Mouse (Mus musculus) thymus, adult 2 months (tissue): ENCODE data around the gene Tmem100. TPM values are rescaled to one million over a fixed set of nuclear protein-coding genes. Genes with fewer than 3 reads are reported as not detected.

Experiments
- DNase-seq: peaks from one replicate; pipeline ENCODE4 v3.0.0; 2021
- H3K27ac ChIP-seq: fragments of 200-500 bp; 2 replicates; pipeline ENCODE4 v1.5.1; 2012; ENCODE audit warnings: low read length, control low read depth; ENCODE audit not compliant: control insufficient read depth, insufficient read depth
- H3K27me3 ChIP-seq: fragments of 200-500 bp; 2 replicates; pipeline ENCODE4 v1.6.1; 2012; ENCODE audit warnings: mild to moderate bottlenecking, low read length, moderate library complexity, mixed read lengths; ENCODE audit not compliant: control insufficient read depth, insufficient read depth
- H3K36me3 ChIP-seq: fragments of 200-500 bp; 2 replicates; pipeline ENCODE4 v1.6.1; 2012; ENCODE audit warnings: mild to moderate bottlenecking, low read length, moderate library complexity; ENCODE audit not compliant: control insufficient read depth, insufficient read depth
- H3K4me1 ChIP-seq: fragments of 200-500 bp; replicated peaks from 2 replicates; pipeline ENCODE4 v1.6.1; 2012; ENCODE audit warnings: low read length; ENCODE audit not compliant: control insufficient read depth, insufficient read depth
- H3K4me3 ChIP-seq: fragments of 200-500 bp; 2 replicates; pipeline ENCODE4 v1.5.1; 2012; ENCODE audit warnings: mild to moderate bottlenecking, low read length, control low read depth, moderate library complexity; ENCODE audit not compliant: control insufficient read depth, insufficient read depth
- CTCF ChIP-seq: fragments of 200-500 bp; IDR thresholded peaks from 2 replicates; pipeline ENCODE4 v1.5.1; 2012; ENCODE audit warnings: mild to moderate bottlenecking, control low read depth, low read length, moderate library complexity, borderline replicate concordance; ENCODE audit not compliant: control insufficient read depth, poor library complexity, insufficient read depth; ENCODE audit errors: extremely low read depth
- POLR2A ChIP-seq: fragments of 200-500 bp; IDR thresholded peaks from 2 replicates; pipeline ENCODE4 v1.6.1; 2012; ENCODE audit warnings: mild to moderate bottlenecking, low read length, control low read depth, moderate library complexity; ENCODE audit not compliant: control insufficient read depth, poor library complexity, insufficient read depth; ENCODE audit errors: extremely low read depth
- WGBS: fragments of 180-500 bp; shearing (Covaris S2); methylation state at CpG from one replicate; pipeline ENCODE4 v1.1.7; 2018; 5-methylcytosine and 5-hydroxymethylcytosine counted together
- polyA plus RNA-seq: library from polyadenylated mRNA; depleted of rRNA; stranded (reverse); fragments of >200 nt; gene quantifications from 2 replicates; pipeline ENCODE4 v1.2.3, GENCODE M21; 2012; rRNA removed

Gene Tmem100
- 0.52 and 1.6 TPM in 2 replicates for polyA plus RNA-seq

- Histone ChIP-seq H3K4me3 (no peak within 1 kb of the TSS; the same call in 1 of the 2 replicates), H3K27me3 (peaks cover 2% of the 10 kb centered on the region; the same call in 1 of the 2 replicates), H3K4me1 (peaks cover 7% of the 10 kb centered on the region), H3K36me3 (no peaks in the 10 kb centered on the region), H3K27ac (no peak within 1 kb of the TSS)
- TF ChIP-seq POLR2A (no peak), CTCF (no peak)
- DNase-seq: no peak
- WGBS: 30% methylated on average over 13 of the region's 13 CpGs
Observed at GRCm38 (mm10) chr11:90029841-90030398, at the start of gene Tmem100. Gene Tmem100 (plus strand): TSS chr11:90030348.

- WGBS: 70% methylated on average over 2 of the region's 2 CpGs
- Histone ChIP-seq H3K36me3 (no peaks in the 10 kb centered on the region), H3K27me3 (no peaks in the 10 kb centered on the region), H3K4me1 (no peaks in the 10 kb centered on the region), H3K27ac (no peak overlapping the region), H3K4me3 (no peak overlapping the region)
- DNase-seq: no peak
- no peak for TF ChIP-seq POLR2A
- no peak for TF ChIP-seq CTCF
Observed at GRCm38 (mm10) chr11:89982918-89983317, 47.2 kb upstream of the Tmem100 start.

GRCm38 (mm10) chr11:89984436-89984835 lies 45.7 kb upstream of the Tmem100 start:
- Histone ChIP-seq H3K4me1 (no peaks in the 10 kb centered on the region), H3K27ac (no peak overlapping the region), H3K36me3 (no peaks in the 10 kb centered on the region), H3K27me3 (no peaks in the 10 kb centered on the region), H3K4me3 (no peak overlapping the region)
- 97% methylated on average over 5 of the region's 5 CpGs for WGBS
- DNase-seq: no peak
- TF ChIP-seq POLR2A (no peak), CTCF (no peak)

GRCm38 (mm10) chr11:89985200-89986187 lies 44.7 kb upstream of the Tmem100 start:
- Histone ChIP-seq H3K27ac (no peak overlapping the region), H3K36me3 (no peaks in the 10 kb centered on the region), H3K4me3 (no peak overlapping the region), H3K4me1 (no peaks in the 10 kb centered on the region), H3K27me3 (no peaks in the 10 kb centered on the region)
- no peak for TF ChIP-seq POLR2A
- TF ChIP-seq CTCF: no peak
- 59% methylated on average over 10 of the region's 10 CpGs for WGBS
- no peak for DNase-seq

- TF ChIP-seq POLR2A: no peak
- no peak for TF ChIP-seq CTCF
- H3K4me3 ChIP-seq: no peak overlapping the region
- 94% methylated on average over 8 of the region's 8 CpGs for WGBS
- H3K36me3 ChIP-seq: no peaks in the 10 kb centered on the region
- H3K27me3 ChIP-seq: no peaks in the 10 kb centered on the region
- DNase-seq: no peak
- no peak overlapping the region for H3K27ac ChIP-seq
- 0 out of 2 replicates have a peak, but pooled peaks cover 3% of the 10 kb centered on the region for H3K4me1 ChIP-seq
Observed at GRCm38 (mm10) chr11:89986516-89986915, 43.6 kb upstream of the Tmem100 start.

- 34% methylated on average over 8 of the region's 8 CpGs for WGBS
- TF ChIP-seq POLR2A (no peak), CTCF (no peak)
Observed at GRCm38 (mm10) chr11:89988936-89989589, 41.1 kb upstream of the Tmem100 start.

More at GRCm38 (mm10) chr11:89988936-89989589, 41.1 kb upstream of the Tmem100 start:
- Histone ChIP-seq H3K36me3 (no peaks in the 10 kb centered on the region), H3K4me1 (0 out of 2 replicates have a peak, but pooled peaks cover 3% of the 10 kb centered on the region), H3K4me3 (no peak overlapping the region), H3K27me3 (no peaks in the 10 kb centered on the region), H3K27ac (no peak overlapping the region)
- peak; percentile 53 for DNase-seq
